Mouse (Mus musculus): ENCODE results near the gene Hnrnpa1.

GRCm38 (mm10) chr15:103221386-103221785, 18.8 kb upstream of the Hnrnpa1 start:
- no peak for TF ChIP-seq CTCF (IDR thresholded peaks at IDR 0.05; ENCODE audit: low read depth, low read length)
- TF ChIP-seq POLR2A (IDR thresholded peaks at IDR 0.05; ENCODE audit: extremely low read depth, insufficient read depth, low read length), result no peak
